Mouse (Mus musculus) embryonic fibroblast, embryonic 13.5 days (primary cell): ENCODE results near the gene Krt81.

Source experiments
- CTCF ChIP-seq: IDR thresholded peaks from 2 replicates; pipeline ENCODE4 v1.5.1; 2011; ENCODE audit warnings: mild to moderate bottlenecking, control low read depth, low read length, moderate library complexity, borderline replicate concordance; ENCODE audit not compliant: insufficient read depth
- POLR2A ChIP-seq: IDR thresholded peaks from 2 replicates; pipeline ENCODE4 v1.6.1; 2011; ENCODE audit warnings: low read depth, mild to moderate bottlenecking, control low read depth, low read length, moderate library complexity

- TF ChIP-seq CTCF (no peak), POLR2A (no peak)
Observed at GRCm38 (mm10) chr15:101472952-101473528, 9.5 kb upstream of the Krt81 start, which contains the start of gene Krt86.
